Mouse (Mus musculus) lung, postnatal 25 days (tissue): ENCODE data around the gene Dnah1.

Experiments
- DNase-seq: peaks from one replicate; pipeline ENCODE4 v3.0.0; 2022; ENCODE audit warnings: low spot score

The Dnah1 gene

GRCm38 (mm10) chr14:31317754-31318153 lies 5.9 kb downstream of the Dnah1 start:
- DNase-seq: no peak

GRCm38 (mm10) chr14:31316613-31317012 lies 7.1 kb downstream of the Dnah1 start:
- no peak for DNase-seq

DNA sequence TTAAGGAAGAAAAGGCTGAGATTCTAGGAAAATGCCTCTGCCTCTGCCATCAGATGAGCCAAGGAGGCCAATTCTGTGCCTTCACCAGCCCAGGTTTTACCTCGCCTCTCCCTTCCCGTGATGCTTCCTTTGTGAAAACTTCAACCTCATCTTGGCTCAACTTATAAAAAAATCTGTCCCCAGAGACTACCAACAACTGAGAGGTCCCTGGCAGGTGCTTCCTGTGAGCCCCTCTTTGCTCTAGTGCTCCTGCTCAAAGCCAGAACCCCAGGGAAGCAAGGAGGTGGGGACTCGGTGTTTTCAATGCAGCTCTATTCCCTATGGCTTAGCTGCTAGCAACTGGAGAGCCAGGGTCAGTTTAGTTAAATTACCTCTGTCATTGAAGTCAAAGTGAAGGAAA lies 10.5 kb downstream of the Dnah1 start:
- no peak for DNase-seq

DNA sequence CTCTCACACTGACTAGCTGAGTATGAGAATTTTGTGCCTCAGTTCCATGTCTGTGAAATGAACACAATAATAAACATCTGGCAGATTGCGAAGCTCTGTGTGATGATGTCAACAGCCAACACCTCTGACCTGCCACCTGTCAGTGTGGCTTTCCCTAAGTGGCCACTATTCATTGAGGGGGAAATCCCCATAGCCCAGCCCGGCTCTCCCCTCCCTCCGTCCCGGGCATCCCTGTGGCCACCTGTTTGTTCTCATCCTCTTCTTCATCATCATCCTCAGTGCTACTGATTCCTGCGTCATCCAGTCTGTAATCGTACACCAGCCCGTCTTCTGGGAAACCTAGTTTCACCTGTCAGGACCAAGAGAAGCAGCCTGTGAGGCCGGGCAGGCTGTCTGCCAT lies 38.0 kb downstream of the Dnah1 start:
- no peak for DNase-seq

- DNase-seq: peak; percentile 65
These were observed 51.5 kb downstream of the Dnah1 start for GRCm38 (mm10) chr14:31272164-31272563.

DNA sequence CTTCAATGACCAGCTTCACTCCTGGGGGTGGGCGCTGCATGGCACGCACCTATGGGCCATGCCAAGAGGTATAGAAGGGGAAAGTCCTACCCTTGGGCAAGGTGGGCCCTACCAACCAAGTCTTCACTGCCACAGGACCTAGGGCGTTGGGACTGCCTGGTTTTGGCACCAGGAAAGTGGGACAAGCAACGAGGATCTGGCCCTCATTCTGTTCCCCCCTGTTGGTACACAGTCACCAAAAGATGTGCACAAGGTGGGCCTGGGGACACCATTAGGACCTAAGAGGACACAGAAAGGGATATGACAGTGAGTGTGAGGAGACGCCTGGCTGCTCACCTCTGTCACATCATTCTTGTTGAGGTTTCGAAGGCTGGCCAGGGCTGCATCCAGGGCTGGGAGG lies 52.6 kb downstream of the Dnah1 start:
- no peak for DNase-seq

- peak; percentile 21 for DNase-seq
These were observed 54.1 kb downstream of the Dnah1 start for GRCm38 (mm10) chr14:31269456-31270100.

GRCm38 (mm10) chr14:31268301-31269001 lies 55.2 kb downstream of the Dnah1 start:
- no peak for DNase-seq

GRCm38 (mm10) chr14:31267649-31268048 lies 56.0 kb downstream of the Dnah1 start:
- no peak for DNase-seq

DNA sequence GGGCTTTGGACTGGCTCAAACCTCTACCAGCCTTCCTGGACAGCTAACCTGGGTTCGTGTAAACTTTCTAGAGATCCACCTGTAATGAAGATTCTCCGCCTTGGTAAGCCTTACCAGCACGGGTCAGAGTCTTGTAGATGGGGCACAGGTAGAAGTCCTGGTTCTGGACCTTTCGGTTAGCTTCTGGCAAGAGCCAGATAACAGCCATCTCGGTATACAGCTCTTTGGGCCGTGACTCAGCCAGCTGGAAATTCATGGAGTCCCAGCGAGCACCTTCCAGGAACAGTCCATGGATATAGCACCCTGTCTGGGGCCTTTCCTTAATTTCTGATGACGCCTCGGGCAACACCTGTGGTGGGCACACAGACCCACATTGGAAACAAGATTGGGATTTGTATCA lies 62.8 kb downstream of the Dnah1 start:
- no peak for DNase-seq

- no peak for DNase-seq
These were observed 63.3 kb downstream of the Dnah1 start for GRCm38 (mm10) chr14:31260374-31260773.

GRCm38 (mm10) chr14:31258476-31259050 lies 65.1 kb downstream of the Dnah1 start:
- no peak for DNase-seq

DNA sequence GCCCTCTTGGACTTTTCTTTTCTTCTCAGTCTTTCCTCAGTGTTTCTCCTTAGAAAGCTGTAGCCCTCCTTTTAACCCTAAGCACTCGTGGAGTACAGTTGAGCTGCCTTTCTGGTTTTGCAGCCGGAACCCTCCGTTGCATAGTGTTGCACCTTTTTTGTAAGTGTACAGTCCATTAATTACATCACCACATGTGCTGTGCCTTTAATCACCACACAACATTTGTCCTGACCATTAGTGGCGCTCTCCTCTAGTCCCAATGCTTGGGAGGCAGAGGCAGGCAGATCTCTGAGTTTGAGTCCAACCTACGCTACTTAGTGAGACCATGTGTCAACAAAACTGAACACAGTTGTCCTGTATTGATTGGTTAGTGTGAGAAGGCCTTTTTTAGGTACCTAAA lies 71.6 kb downstream of the Dnah1 start:
- no peak for DNase-seq

DNA sequence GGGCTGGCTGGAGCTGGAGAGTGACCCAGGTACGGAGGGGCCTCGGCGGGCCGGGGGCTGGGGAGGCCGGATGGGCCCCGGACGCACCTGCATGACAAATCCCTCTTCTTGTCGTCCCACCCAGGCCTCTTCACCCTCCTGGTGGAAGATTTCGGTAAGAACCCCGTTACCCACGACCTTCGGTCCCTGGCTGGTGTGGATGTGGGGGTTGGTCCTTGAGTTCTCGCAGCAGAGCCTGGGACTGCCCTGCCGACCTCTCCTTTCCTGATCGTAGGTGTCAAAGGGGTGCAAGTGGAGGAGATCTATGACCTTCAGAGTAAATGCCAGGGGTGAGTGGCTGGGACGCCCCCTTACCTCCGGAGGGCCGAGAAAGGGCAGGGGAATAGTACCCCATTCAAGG lies 72.1 kb downstream of the Dnah1 start:
- DNase-seq: no peak

GRCm38 (mm10) chr14:31251084-31251604 lies 72.6 kb downstream of the Dnah1 start, which contains the start of the genes Phf7 and Bap1:
TSS of gene Phf7 (minus strand) at chr14:31251317.
TSS of gene Bap1 (plus strand) at chr14:31251450.
- DNase-seq: peak; percentile 93

DNA sequence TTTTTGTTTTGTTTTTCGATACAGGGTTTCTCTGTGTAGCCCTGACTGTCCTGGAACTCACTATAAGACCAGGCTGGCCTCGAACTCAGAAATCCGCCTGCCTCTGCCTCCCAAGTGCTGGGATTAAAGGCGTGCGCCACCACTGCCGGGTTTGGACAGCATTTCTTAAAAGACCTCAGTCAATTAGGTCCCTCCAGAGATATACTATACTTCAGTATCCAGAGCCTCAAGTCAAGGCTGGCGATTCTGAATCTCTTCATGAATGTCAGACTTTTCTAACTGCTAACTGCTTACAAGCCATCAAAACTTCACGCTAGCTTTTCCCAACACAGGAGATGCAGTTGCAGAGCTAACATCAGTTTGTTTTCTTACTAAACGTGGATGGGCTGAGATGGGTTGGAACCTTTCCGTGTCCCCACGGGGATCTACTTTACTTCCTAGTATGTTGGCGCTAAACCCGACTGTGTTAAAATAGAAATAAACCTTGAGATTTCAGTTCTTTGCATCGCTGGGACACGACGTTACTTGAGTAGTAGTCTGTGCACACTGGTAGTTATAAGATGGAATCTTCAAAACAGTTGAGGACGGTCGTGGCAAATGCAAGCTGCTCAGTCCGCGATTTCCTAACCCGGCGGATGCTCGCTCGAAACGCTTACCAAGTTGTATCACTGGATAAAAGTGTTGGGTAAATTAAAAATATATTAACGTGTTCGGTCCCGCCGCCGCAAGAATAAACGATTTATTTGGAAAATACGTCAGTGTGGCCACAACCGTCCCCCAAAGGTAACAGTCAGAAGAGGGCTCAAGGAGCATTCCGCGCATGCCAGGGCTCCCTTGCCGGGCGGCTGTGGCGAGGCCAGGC lies 73.2 kb downstream of the Dnah1 start:
- peak; percentile 79 for DNase-seq

DNA sequence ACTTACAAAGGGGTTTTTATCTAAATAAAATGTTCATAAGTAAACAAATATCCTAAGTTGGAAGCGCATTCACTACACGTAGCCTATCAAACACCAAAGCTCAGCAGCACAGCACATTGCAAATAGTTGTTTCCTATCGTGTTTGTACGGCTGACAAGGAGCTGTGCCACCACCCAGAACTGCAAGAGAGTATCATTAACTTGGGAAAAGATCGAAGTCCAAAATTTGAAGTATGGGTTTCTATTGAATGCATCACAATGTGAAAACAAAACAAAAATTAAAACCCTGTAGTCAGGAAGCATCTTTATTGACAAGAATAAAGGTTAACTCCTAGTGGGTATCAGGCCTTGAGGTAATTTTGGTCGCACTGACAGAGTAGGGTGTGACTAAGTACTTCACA lies 75.3 kb downstream of the Dnah1 start:
- no peak for DNase-seq

- DNase-seq: no peak
These were observed 77.8 kb downstream of the Dnah1 start for GRCm38 (mm10) chr14:31245946-31246345.

- DNase-seq: no peak
These were observed 78.9 kb downstream of the Dnah1 start for GRCm38 (mm10) chr14:31244777-31245176.

DNA sequence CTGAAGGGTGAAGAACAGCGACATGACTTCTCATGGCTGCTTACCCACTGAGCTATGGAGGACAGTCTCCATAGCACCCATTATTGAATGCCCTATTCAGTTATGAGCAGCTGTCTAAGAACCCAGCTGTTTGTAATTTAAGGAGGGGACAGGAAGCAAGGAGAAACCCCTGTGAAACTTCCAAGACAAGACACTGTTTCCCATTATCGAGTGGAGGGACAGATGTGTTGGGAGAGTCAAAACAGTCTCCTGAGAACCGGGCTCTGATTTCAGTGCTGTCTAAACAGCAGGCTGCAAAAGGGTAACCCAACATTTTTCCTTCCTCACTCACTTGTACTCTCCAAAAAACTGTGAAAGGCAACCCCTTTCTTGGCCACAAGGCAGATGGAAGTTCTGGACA lies 83.2 kb downstream of the Dnah1 start:
- no peak for DNase-seq

GRCm38 (mm10) chr14:31237101-31237882 lies 86.4 kb downstream of the Dnah1 start:
- DNase-seq: no peak
